Mouse (Mus musculus) kidney, adult 2 months (tissue): ENCODE measurements around the gene Vps45.

Experiments used
- CTCF ChIP-seq: fragments of 200-500 bp; conservative IDR thresholded peaks from 2 replicates; pipeline ENCODE4 v1.5.1; 2011; ENCODE audit warnings: low read depth, mild to moderate bottlenecking, control low read depth, low read length, moderate library complexity, mixed read lengths; ENCODE audit not compliant: insufficient read depth, insufficient read length
- POLR2A ChIP-seq: fragments of 200-500 bp; IDR thresholded peaks from one replicate; pipeline ENCODE4 v1.6.1; 2011; ENCODE audit warnings: low read depth, low read length, control low read depth

DNA sequence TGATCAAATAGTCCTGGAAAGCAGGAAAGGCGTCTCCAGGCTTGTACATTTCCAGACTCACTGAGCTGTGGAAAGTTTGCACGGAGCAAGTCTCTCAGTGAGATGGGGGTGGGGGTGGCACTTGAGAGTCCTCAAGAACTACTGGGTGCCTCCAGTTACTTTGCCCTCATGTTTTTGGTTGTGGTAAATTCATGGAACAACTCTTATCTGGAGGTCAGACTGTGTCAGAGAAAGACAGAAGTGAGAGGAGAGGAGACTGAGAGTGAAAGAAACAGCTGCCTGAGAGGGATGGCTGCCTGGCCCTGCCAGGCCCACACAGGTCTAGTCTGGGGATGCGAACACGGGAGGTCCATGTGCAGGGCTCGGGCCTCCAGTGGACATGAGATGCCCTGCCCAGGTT, 102.9 kb downstream of the Vps45 start:
- TF ChIP-seq CTCF (no peak), POLR2A (no peak)
